Mouse (Mus musculus): ENCODE results near the gene Gng3. TPM values are rescaled to one million over a fixed set of nuclear protein-coding genes. Genes with fewer than 3 reads are reported as not detected.

Gng3 gene
- polyA plus RNA-seq (2012) = not detected in 2 replicates

DNA sequence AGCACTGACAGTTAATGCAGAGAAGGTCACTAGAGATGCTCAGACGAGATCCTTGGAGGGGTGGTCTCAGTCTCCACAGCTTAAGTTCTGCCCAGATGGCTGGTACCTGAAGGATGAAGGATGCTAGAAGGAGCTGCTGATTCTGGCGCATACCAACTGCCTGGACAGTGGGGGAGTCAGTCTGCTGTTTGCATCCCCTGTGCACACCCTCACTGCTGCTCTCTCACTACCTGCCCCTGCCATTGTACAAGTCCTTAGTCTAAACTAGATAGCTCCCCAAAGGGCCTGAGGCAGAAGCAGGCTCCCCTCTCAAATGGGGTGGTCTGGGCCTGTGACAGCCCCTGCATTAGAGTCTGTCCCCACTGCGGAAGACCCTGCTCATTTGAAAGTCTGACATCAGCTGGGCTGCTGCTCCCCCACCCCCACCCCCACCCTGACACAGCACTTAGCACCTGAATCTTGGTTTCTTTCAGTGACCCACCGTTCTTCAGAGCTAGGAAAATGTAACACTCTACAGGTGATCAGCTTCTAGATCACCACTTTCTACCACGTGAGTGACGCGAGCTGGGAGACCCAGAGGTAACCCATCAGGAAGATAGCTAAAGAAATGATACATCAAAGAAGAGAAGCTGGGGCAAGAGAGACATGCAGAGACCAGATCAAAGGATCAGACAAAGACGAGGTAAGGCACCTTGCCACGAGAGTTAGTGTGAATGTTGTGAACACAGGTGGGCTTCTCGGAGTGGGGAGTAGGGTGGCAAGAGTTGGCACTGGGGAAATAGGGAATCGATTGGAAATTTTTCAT lies at the start of gene Gng3:
Gene Gng3 (minus strand): TSS at position 92 of the 805 bp plus-strand sequence.

GRCm38 (mm10) chr19:8883616-8884015 lies 44.6 kb upstream of the Gng3 start, which contains the start of the genes Lbhd1 and Gm49403:
TSS of gene Lbhd1 (plus strand) at chr19:8883732.
TSS of gene Gm49403 (plus strand) at chr19:8883930.

DNA sequence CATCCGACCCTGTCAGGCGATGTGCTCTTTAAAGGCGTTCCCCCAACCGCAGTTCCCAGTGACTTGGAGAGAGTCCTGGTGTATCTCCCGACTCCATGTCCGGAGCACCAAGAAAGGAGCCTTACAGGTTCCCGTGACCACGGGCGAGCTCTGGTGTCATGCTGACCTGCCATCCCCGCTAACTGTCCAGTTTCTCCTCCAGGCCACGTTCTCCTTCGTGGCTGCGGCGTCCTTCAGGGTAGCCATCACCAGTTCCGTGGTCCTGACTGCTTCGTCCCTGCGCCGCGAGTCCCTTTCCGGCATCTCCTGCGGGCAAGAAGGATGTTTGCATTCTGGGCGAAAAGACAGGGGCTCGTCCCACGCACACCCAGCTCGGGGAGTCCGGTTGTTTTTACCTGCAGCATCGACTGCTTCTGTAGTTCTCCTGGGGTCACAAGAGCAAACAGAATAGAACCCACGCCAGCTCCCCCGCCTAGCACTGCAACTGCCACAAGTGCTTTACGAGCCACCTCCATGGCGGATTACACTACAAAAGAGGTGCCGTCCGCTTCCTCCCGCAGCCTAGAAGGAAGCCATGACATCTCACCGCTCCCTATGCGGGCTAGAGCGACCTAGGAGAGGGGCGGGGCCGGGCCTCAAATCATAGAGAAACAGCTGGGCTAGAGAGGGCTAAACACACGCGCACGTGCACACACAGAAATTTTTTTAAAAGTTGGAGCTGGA lies 41.5 kb upstream of the Gng3 start, which contains the start of gene Uqcc3:
Gene Uqcc3 (minus strand): TSS at position 613 of the 723 bp plus-strand sequence.

GRCm38 (mm10) chr19:8871267-8872186 lies 32.5 kb upstream of the Gng3 start, which contains the start of gene Ubxn1:
TSS of gene Ubxn1 (plus strand) at chr19:8871496.

GRCm38 (mm10) chr19:8850402-8850901 lies 11.5 kb upstream of the Gng3 start, which contains the start of gene Lrrn4cl:
TSS of gene Lrrn4cl (plus strand) at chr19:8850768.

DNA sequence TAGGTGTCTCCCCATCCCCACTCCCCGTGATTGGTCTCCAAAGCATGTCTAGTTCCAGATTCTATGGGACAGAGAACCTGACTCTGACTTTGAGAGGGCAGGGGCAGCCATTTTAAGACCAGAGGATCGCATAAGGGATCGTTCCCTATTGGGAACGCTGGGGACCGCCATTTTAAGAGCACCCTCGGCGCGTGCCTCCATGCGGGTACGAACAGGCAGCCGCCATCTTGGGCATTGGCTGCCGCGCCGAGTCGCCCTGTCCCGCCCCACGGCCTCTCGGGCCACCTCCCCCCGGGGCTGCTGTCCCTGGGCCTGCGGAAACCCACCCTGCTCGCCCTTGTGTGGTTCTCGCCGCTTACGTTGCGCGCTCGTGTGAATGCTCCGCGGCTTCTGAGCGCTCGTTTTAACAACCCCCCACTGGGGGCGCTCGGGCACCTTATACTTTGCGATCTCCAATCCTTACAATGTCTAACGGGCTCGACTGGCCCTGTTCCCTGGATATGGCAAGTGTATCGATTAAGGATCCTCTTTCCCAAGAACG lies 1.7 kb downstream of the Gng3 start, which contains the start of gene Bscl2:
Gene Bscl2 (plus strand): TSS at position 217 of the 541 bp plus-strand sequence.

GRCm38 (mm10) chr19:8829660-8830059 lies 9.3 kb downstream of the Gng3 start, which contains the start of gene AC129217.1:
TSS of gene AC129217.1 (plus strand) at chr19:8829773.

DNA sequence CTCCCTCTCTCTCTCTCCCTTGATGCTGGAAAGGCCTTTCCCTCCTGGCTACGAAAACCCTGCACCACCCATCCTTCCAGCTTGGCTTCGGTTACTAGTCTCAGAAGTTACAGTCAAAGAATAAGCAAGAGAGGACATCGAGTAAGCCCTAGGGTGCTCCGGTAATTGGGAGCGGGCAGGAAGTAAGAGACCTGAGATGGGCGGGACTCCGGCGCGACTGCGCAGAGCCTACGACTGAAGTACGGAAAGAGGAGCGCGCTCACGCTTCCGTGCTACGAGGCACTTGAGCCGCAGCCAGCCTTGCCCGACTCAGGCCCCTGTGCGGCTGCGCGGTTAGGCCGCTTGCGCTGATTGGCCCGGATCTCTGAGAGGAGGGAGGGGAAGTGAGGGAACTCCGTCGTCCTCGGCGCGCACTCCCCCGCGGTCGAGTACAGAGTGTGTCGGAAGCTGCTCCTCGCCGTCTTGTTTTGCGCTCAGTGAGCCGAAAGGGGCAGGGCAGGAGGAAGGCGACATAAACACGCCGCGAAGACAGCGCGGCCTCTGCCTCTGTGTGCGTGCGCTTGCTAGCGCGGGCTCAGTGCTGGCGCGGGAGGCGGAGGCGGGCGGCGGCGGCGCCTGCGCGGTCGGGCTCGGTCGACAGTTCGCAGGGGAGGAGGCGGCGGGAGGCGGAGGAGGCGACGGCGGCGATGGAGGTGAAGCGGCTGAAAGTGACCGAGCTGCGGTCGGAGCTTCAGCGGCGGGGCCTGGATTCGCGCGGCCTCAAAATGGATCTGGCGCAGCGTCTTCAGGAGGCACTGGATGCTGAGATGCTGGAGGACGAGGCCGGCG lies 19.2 kb downstream of the Gng3 start, which contains the start of gene Hnrnpul2:
Gene Hnrnpul2 (plus strand): TSS at position 415 of the 828 bp plus-strand sequence.

GRCm38 (mm10) chr19:8818801-8819595 lies 20.0 kb downstream of the Gng3 start, which contains the start of gene Ttc9c:
TSS of gene Ttc9c (minus strand) at chr19:8819333.

DNA sequence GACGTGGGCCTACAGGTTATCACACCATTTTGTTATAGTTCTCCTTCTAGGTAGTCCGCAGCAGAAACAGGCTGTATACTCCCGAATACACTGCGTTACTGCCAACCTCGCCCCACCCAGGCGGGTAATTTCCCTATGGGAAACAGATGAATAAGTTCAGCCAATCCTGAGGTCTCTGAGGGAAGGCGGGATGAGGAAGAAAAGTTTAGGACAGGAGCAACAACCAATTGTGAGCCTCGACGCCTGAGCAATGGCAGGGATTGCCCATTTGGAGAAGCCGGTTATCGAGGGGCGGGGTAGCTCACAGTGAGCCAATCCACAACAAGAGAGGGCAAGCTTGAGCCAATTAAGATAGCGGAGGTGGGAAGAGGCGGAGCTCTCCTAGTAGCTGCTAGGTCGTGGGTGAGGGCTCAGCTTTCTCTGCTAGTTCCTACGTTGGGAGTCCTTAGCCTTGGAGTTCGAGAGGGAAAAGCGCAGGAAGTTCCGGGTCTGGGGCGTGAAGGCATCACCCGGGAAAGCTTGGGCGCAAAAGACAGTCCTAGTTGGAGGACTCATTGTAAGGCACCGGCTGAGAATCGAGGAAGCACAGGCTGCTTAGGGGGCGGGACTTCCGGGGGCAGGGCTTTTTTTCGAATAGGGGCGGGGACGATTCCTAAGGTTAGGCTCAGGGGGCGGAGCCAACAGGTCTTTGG lies 36.7 kb downstream of the Gng3 start, which contains the start of gene Zbtb3:
Gene Zbtb3 (plus strand): TSS at position 426 of the 692 bp plus-strand sequence.

DNA sequence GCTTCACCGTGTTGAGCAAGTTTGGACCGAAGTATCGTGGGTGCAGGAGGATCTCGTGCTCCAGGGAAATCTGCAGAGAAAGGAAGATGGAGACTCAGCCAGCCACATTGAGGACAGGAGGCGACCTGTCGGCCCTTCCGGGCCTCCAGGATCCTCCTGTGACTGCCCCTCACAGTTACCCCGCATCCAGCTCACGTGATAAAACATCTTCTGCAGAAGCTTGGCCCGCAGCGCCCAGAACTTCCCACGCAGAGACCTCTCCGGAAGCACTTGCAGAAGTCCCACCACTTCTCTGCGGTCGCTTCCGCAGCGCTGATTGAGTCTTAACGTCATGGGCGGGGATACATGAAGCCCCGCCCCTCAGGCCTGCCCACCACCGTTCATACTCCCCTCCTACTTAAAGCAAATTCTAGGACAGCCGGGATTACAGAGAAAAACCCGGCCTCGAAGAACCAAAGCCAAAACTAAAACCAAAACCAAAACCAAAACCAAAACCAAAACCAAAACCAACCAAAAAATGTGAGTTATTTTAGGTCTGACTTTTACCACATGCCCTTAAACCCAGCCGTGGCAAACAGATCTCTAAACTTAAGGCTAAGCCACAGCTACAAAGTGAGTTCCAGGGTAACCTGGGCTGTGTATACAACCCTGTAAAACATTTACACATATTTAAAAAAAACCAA lies 40.6 kb downstream of the Gng3 start, which contains the start of gene Polr2g:
Gene Polr2g (minus strand): TSS at position 314 of the 683 bp plus-strand sequence.

Other genes starting within 250 kb of the Gng3 start
- gene Slc22a8, start 247.9 kb downstream of the Gng3 start, polyA plus RNA-seq (2012) = 0.02 TPM in 1 of 2 replicates, not detected in the other
- gene Slc22a6, start 221.2 kb downstream of the Gng3 start, polyA plus RNA-seq (2012) = not detected in 2 replicates
- gene Chrm1, start 175.4 kb downstream of the Gng3 start, polyA plus RNA-seq (2012) = 0.06 and 0.22 TPM in 2 replicates
- 116 and 163 TPM in 2 replicates for gene Slc3a2, start 115.8 kb downstream of the Gng3 start, polyA plus RNA-seq (2012)
- 37.5 and 45.6 TPM in 2 replicates for gene Wdr74, start 103.4 kb downstream of the Gng3 start, polyA plus RNA-seq (2012)
- gene 1700092M07Rik, start 98.5 kb downstream of the Gng3 start, polyA plus RNA-seq (2012) = 1.1 and 2.8 TPM in 2 replicates
- 24.2 and 27.7 TPM in 2 replicates for gene Stx5a, start 97.8 kb downstream of the Gng3 start, polyA plus RNA-seq (2012)
- gene Nxf1, start 82.1 kb downstream of the Gng3 start, polyA plus RNA-seq (2012) = 37.5 and 54.2 TPM in 2 replicates
- 51.0 and 63.4 TPM in 2 replicates for gene Tmem223, start 68.2 kb downstream of the Gng3 start, polyA plus RNA-seq (2012)
- 61.1 and 78.1 TPM in 2 replicates for gene Tmem179b, start 64.7 kb downstream of the Gng3 start, polyA plus RNA-seq (2012)
- 35.3 and 40.4 TPM in 2 replicates for gene Taf6l, start 52.8 kb downstream of the Gng3 start, polyA plus RNA-seq (2012)
- gene Polr2g, start 40.6 kb downstream of the Gng3 start, polyA plus RNA-seq (2012) = 5.0 and 6.5 TPM in 2 replicates
- 0.30 and 0.85 TPM in 2 replicates for gene Zbtb3, start 36.6 kb downstream of the Gng3 start, polyA plus RNA-seq (2012)
- gene Ttc9c, start 19.9 kb downstream of the Gng3 start, polyA plus RNA-seq (2012) = 2.8 and 3.5 TPM in 2 replicates
- 136 and 204 TPM in 2 replicates for gene Hnrnpul2, start 19.2 kb downstream of the Gng3 start, polyA plus RNA-seq (2012)
- gene AC129217.1, start 9.4 kb downstream of the Gng3 start, polyA plus RNA-seq (2012) = 141 and 155 TPM in 2 replicates
- 91.7 and 97.7 TPM in 2 replicates for gene Bscl2, start 1.7 kb downstream of the Gng3 start, polyA plus RNA-seq (2012)
- 0.07 and 0.34 TPM in 2 replicates for gene Lrrn4cl, start 11.6 kb upstream of the Gng3 start, polyA plus RNA-seq (2012)
- gene Ubxn1, start 32.3 kb upstream of the Gng3 start, polyA plus RNA-seq (2012) = 176 and 267 TPM in 2 replicates
- gene Uqcc3, start 41.7 kb upstream of the Gng3 start, polyA plus RNA-seq (2012) = 60.4 and 63.7 TPM in 2 replicates
- gene Lbhd1, start 44.5 kb upstream of the Gng3 start, polyA plus RNA-seq (2012) = 0.47 and 0.98 TPM in 2 replicates
- not detected in 2 replicates for gene Gm49403, start 44.7 kb upstream of the Gng3 start, polyA plus RNA-seq (2012)
- gene 1810009A15Rik, start 49.7 kb upstream of the Gng3 start, polyA plus RNA-seq (2012) = 68.5 and 78.3 TPM in 2 replicates
- 10.1 and 13.2 TPM in 2 replicates for gene Gm49416, start 49.7 kb upstream of the Gng3 start, polyA plus RNA-seq (2012)
- gene Ints5, start 53.8 kb upstream of the Gng3 start, polyA plus RNA-seq (2012) = 32.4 and 39.0 TPM in 2 replicates
- gene Ganab, start 58.9 kb upstream of the Gng3 start, polyA plus RNA-seq (2012) = 52.6 and 60.1 TPM in 2 replicates
- gene B3gat3, start 81.2 kb upstream of the Gng3 start, polyA plus RNA-seq (2012) = 129 and 153 TPM in 2 replicates
- 8.8 and 9.0 TPM in 2 replicates for gene Rom1, start 90.2 kb upstream of the Gng3 start, polyA plus RNA-seq (2012)
- 76.3 and 82.6 TPM in 2 replicates for gene Eml3, start 90.4 kb upstream of the Gng3 start, polyA plus RNA-seq (2012)
- gene Mta2, start 102.7 kb upstream of the Gng3 start, polyA plus RNA-seq (2012) = 58.4 and 74.1 TPM in 2 replicates
- 28.2 and 29.0 TPM in 2 replicates for gene Tut1, start 114.7 kb upstream of the Gng3 start, polyA plus RNA-seq (2012)
- gene Eef1g, start 127.8 kb upstream of the Gng3 start, polyA plus RNA-seq (2012) = 124 and 163 TPM in 2 replicates
- 19.1 and 29.1 TPM in 2 replicates for gene Ahnak, start 150.1 kb upstream of the Gng3 start, polyA plus RNA-seq (2012)
- not detected in 2 replicates for gene Scgb1a1, start 248.8 kb upstream of the Gng3 start, polyA plus RNA-seq (2012)